Mouse (Mus musculus): ENCODE results near the gene Laptm5. TPM values are rescaled to one million over a fixed set of nuclear protein-coding genes. Genes with fewer than 3 reads are reported as not detected.

The Laptm5 gene
- total and polyA plus RNA-seq, 2 experiments from 2014 or later = 14.7 to 15.9 TPM

DNA sequence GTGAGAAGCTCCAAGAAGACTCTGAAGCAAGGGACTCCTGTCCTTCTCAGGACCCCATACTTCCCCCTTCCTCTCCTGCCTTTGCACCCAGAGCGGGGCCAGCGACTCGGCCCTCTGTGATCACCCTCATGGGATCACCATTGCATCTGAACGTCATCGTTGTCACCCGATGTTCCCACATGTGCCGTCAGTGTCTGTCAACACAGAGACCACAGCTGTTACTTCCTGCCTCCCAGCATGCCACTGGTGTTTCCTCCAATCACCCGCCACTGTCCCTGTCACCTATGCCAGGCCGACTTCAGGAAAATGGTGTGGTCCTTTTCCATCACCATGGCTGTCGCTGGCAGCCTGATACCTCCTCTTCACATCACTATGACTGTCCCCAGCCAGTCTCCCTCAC lies 9.1 kb downstream of the Laptm5 start:
- 57% methylated on average over 10 of the region's 10 CpGs for WGBS
- no peak overlapping the region for H3K4me2 ChIP-seq (ENCODE audit: low read depth, low read length)
- no peaks in the 10 kb centered on the region for H3K4me1 ChIP-seq (ENCODE audit: control insufficient read depth, insufficient read depth)
- H3K9ac ChIP-seq (replicated peaks; ENCODE audit: low read depth, low read length) = no peak overlapping the region
- no peaks in the 10 kb centered on the region for H3K36me3 ChIP-seq (replicated peaks; ENCODE audit: control insufficient read depth, insufficient read depth, low read length)
- H3K9me3 ChIP-seq (replicated peaks; ENCODE audit: control insufficient read depth, low read length) = no peaks in the 10 kb centered on the region
- ATAC-seq (ENCODE audit: insufficient read depth, low read depth) = no peak
- TF ChIP-seq CTCF (IDR thresholded peaks at IDR 0.05; ENCODE audit: low read depth) = no peak
- H3K27me3 ChIP-seq (ENCODE audit: control insufficient read depth, insufficient read depth, low read length) = no peaks in the 10 kb centered on the region
- no peak overlapping the region for H3K27ac ChIP-seq (ENCODE audit: low read depth)
- H3K4me3 ChIP-seq (ENCODE audit: low read depth, low read length) = no peak overlapping the region
- DNase-seq (ENCODE audit: low spot score) = no peak

DNA sequence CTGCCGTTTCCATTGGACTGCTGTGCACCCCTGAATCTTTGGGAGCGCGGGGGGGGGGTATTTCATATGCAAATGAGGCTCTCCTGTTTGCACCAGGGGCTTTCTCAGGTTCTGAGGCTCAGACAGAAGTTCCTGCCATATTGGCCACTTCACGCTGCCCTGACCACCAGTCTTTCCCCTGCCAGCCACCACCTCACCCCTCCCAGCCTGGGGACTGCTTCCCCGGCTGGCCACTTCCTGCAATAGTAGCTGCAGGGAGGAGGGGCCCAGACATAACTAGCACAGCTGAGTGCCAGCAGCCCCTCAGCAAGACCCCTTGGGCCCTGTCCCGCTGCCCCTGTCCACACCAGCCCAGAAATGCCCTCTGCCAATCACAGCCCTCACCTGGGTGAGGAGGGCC lies 13.3 kb downstream of the Laptm5 start:
- H3K4me2 ChIP-seq (ENCODE audit: low read depth, low read length) = no peak overlapping the region
- DNase-seq (ENCODE audit: low spot score) (no peak), ATAC-seq (ENCODE audit: insufficient read depth, low read depth) (no peak)
- H3K27ac ChIP-seq (ENCODE audit: low read depth) = no peak overlapping the region
- H3K27me3 ChIP-seq (ENCODE audit: control insufficient read depth, insufficient read depth, low read length) = no peaks in the 10 kb centered on the region
- WGBS = 48% methylated on average over 6 of the region's 6 CpGs
- H3K4me3 ChIP-seq (ENCODE audit: low read depth, low read length) = no peak overlapping the region
- no peaks in the 10 kb centered on the region for H3K4me1 ChIP-seq (ENCODE audit: control insufficient read depth, insufficient read depth)
- no peak for TF ChIP-seq EP300 (IDR thresholded peaks at IDR 0.05; ENCODE audit: low read depth)
- TF ChIP-seq CTCF (IDR thresholded peaks at IDR 0.05; ENCODE audit: low read depth) = no peak
- H3K9me3 ChIP-seq (replicated peaks; ENCODE audit: control insufficient read depth, low read length) = no peaks in the 10 kb centered on the region
- no peaks in the 10 kb centered on the region for H3K36me3 ChIP-seq (replicated peaks; ENCODE audit: control insufficient read depth, insufficient read depth, low read length)
- H3K9ac ChIP-seq (replicated peaks; ENCODE audit: low read depth, low read length) = no peak overlapping the region

DNA sequence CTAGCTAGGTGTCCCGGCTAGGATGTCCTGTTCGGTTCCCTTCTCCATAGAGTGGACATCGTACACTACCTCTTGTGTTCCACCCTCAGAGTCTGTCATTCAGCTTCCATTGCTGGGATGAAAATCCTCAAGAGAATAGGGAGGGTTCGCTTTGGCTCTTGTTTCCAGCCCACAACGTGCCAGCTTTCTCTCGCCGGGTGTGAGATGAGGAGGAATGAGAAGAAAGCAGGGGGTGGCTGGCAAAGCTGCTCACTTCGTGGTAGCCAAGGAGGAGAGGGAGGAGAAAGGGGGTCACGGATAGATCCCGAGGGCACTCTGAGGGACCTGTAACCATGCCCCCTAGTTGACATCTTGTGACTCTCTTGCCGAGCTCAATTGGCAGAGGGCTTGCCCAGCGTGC lies 14.9 kb downstream of the Laptm5 start:
- ATAC-seq (ENCODE audit: insufficient read depth, low read depth) (no peak), DNase-seq (ENCODE audit: low spot score) (no peak)
- Histone ChIP-seq H3K4me2 (ENCODE audit: low read depth, low read length) (no peak overlapping the region), H3K27ac (ENCODE audit: low read depth) (no peak overlapping the region), H3K36me3 (replicated peaks; ENCODE audit: control insufficient read depth, insufficient read depth, low read length) (no peaks in the 10 kb centered on the region), H3K4me1 (ENCODE audit: control insufficient read depth, insufficient read depth) (no peaks in the 10 kb centered on the region), H3K27me3 (ENCODE audit: control insufficient read depth, insufficient read depth, low read length) (no peaks in the 10 kb centered on the region), H3K9ac (replicated peaks; ENCODE audit: low read depth, low read length) (no peak overlapping the region), H3K4me3 (ENCODE audit: low read depth, low read length) (no peak overlapping the region), H3K9me3 (replicated peaks; ENCODE audit: control insufficient read depth, low read length) (no peaks in the 10 kb centered on the region)
- WGBS = 73% methylated on average over 12 of the region's 12 CpGs
- TF ChIP-seq EP300 (IDR thresholded peaks at IDR 0.05; ENCODE audit: low read depth) (no peak), CTCF (IDR thresholded peaks at IDR 0.05; ENCODE audit: low read depth) (no peak)

DNA sequence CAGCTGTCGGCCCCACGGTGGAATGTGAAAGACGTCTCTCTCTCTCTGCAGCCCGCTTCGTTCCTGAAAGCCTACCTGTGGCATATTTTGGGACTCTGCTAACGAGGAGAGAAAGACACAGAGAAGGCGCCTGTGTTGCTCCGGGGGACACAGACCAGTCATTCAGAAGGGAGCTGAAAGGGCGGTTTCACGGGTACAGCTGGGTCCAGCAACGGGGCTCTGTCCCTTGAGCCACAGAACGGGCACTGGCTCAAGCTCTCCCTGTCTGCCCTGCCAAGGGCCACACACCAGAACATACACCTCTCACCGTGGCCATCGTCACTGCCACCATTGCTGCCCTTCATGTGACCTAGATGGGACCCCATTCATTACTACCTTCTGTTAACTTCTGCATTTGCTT lies 29.7 kb downstream of the Laptm5 start:
- ATAC-seq (ENCODE audit: insufficient read depth, low read depth) = no peak
- TF ChIP-seq EP300 (IDR thresholded peaks at IDR 0.05; ENCODE audit: low read depth) (no peak), CTCF (IDR thresholded peaks at IDR 0.05; ENCODE audit: low read depth) (no peak)
- Histone ChIP-seq H3K36me3 (replicated peaks; ENCODE audit: control insufficient read depth, insufficient read depth, low read length) (no peaks in the 10 kb centered on the region), H3K9me3 (replicated peaks; ENCODE audit: control insufficient read depth, low read length) (no peaks in the 10 kb centered on the region), H3K4me2 (ENCODE audit: low read depth, low read length) (no peak overlapping the region), H3K4me3 (ENCODE audit: low read depth, low read length) (no peak overlapping the region), H3K4me1 (ENCODE audit: control insufficient read depth, insufficient read depth) (no peaks in the 10 kb centered on the region), H3K9ac (replicated peaks; ENCODE audit: low read depth, low read length) (no peak overlapping the region), H3K27ac (ENCODE audit: low read depth) (no peak overlapping the region), H3K27me3 (ENCODE audit: control insufficient read depth, insufficient read depth, low read length) (peaks cover 17% of the 10 kb centered on the region)
- WGBS = 46% methylated on average over 14 of the region's 14 CpGs
- no peak for DNase-seq (ENCODE audit: low spot score)

DNA sequence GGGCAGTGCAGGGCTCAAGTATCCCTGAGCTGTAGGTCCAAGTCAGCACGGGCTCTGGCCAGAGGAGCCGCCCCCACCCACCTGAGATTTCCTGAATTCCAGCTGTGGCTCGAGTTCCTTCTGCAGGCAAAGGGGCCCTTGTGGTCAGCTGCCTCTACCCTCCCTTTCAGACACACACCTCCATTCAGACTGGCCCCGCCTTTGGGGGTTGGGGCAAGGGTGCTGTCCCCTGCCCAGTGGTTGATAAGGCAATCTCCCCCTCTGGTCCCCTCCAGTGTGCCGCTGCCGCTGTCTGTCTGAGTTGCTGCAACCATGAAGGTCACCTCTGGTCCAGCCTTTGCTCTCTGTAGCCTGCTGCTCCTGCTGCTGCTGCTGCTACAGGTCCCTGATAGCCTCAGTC lies 31.2 kb downstream of the Laptm5 start, which contains the start of gene Matn1:
TSS of gene Matn1 (plus strand) at position 274 of the 400 bp plus-strand sequence.
- no peak for TF ChIP-seq CTCF (IDR thresholded peaks at IDR 0.05; ENCODE audit: low read depth)
- TF ChIP-seq EP300 (IDR thresholded peaks at IDR 0.05; ENCODE audit: low read depth) = no peak
- no peak within 1 kb of the TSS for H3K27ac ChIP-seq (ENCODE audit: low read depth)
- H3K4me1 ChIP-seq (ENCODE audit: control insufficient read depth, insufficient read depth) = no peaks in the 10 kb centered on the region
- no peaks in the 10 kb centered on the region for H3K36me3 ChIP-seq (replicated peaks; ENCODE audit: control insufficient read depth, insufficient read depth, low read length)
- ATAC-seq (ENCODE audit: insufficient read depth, low read depth) (no peak), DNase-seq (ENCODE audit: low spot score) (no peak)
- H3K9ac ChIP-seq (replicated peaks; ENCODE audit: low read depth, low read length) = no peak within 1 kb of the TSS
- H3K27me3 ChIP-seq (ENCODE audit: control insufficient read depth, insufficient read depth, low read length) = peaks cover 17% of the 10 kb centered on the region
- no peak within 1 kb of the TSS for H3K4me2 ChIP-seq (ENCODE audit: low read depth, low read length)
- no peaks in the 10 kb centered on the region for H3K9me3 ChIP-seq (replicated peaks; ENCODE audit: control insufficient read depth, low read length)
- 25% methylated on average over 6 of the region's 6 CpGs for WGBS
- H3K4me3 ChIP-seq (ENCODE audit: low read depth, low read length) = no peak within 1 kb of the TSS

DNA sequence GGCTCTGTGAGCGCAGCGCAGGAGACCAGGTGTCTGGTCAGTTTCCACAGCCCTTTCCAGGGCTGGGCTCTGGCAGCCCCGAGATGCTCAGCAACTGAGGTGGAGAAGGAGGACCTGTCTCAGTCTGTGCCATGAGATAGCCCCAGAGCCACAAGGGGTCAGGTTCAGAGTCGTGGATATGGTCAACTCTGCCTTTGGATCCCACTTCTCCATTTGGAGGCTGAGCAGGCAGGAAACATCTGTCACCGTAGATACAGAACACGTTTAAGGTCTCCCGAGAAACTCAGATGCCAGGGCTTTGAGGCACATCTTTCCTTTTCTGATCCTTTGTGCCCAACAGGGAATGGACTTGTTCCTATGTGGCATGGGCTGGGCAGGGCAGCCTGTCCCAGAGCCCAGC lies 31.9 kb downstream of the Laptm5 start:
- ATAC-seq (ENCODE audit: insufficient read depth, low read depth) = no peak
- Histone ChIP-seq H3K36me3 (replicated peaks; ENCODE audit: control insufficient read depth, insufficient read depth, low read length) (no peaks in the 10 kb centered on the region), H3K27me3 (ENCODE audit: control insufficient read depth, insufficient read depth, low read length) (peaks cover 17% of the 10 kb centered on the region), H3K9ac (replicated peaks; ENCODE audit: low read depth, low read length) (no peak overlapping the region), H3K9me3 (replicated peaks; ENCODE audit: control insufficient read depth, low read length) (no peaks in the 10 kb centered on the region), H3K4me3 (ENCODE audit: low read depth, low read length) (no peak overlapping the region), H3K4me1 (ENCODE audit: control insufficient read depth, insufficient read depth) (no peaks in the 10 kb centered on the region), H3K27ac (ENCODE audit: low read depth) (no peak overlapping the region), H3K4me2 (ENCODE audit: low read depth, low read length) (no peak overlapping the region)
- 73% methylated on average over 7 of the region's 7 CpGs for WGBS
- no peak for TF ChIP-seq EP300 (IDR thresholded peaks at IDR 0.05; ENCODE audit: low read depth)
- no peak for TF ChIP-seq CTCF (IDR thresholded peaks at IDR 0.05; ENCODE audit: low read depth)
- no peak for DNase-seq (ENCODE audit: low spot score)

Data from heart, postnatal 0 days (tissue).